Mouse (Mus musculus): ENCODE data around the gene Fam171a1.

DNA sequence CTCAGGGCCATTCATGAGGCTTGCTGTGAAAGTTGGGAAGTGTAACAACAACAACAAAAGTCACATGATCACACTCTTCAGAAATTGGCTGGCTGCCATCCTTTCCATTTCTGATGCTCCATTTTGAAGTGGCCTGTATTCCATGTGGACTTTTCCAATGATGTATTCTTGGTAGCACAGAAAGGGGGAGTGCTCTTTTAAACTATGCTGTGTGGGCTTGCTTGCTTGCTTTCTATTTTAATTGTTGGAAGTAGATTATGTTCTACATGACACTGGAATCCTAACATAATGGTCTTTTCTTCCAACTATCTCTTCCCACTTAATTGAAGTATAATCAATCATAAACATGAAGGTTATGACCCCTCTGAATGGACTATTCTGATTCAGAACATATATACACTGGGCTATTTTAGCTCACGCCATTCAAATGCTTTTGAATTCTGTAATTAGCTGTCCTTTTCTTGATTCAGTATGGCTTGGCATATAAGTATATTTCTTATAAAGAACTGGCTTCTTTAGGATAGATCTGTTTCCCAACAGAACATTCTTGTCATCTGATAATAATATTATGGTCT is 40.2 kb downstream of the Fam171a1 start:
- TF ChIP-seq CTCF (IDR thresholded peaks at IDR 0.05; ENCODE audit: low read depth, low read length) (no peak), POLR2A (IDR thresholded peaks at IDR 0.05; ENCODE audit: borderline replicate concordance, low read depth, low read length) (no peak)

All from bone marrow macrophage, adult 2 months (primary cell).